Mouse (Mus musculus): ENCODE data around the gene Tnnc2. TPM values are rescaled to one million over a fixed set of nuclear protein-coding genes. Genes with fewer than 3 reads are reported as not detected.

Tnnc2 gene
- polyA plus RNA-seq, 1 experiment = 0.38 TPM

- no peak overlapping the region for H3K4me3 ChIP-seq (ENCODE audit: control insufficient read depth, insufficient read depth, low read length)
- no peaks in the 10 kb centered on the region for H3K27me3 ChIP-seq (ENCODE audit: control insufficient read depth, insufficient read depth, low read length)
- H3K36me3 ChIP-seq (ENCODE audit: control insufficient read depth, insufficient read depth, low read length) = peaks cover 87% of the 10 kb centered on the region
- H3K4me1 ChIP-seq (replicated peaks; ENCODE audit: control insufficient read depth, insufficient read depth, low read length) = no peaks in the 10 kb centered on the region
- WGBS = 97% methylated on average over 2 of the region's 2 CpGs
- TF ChIP-seq CTCF (IDR thresholded peaks at IDR 0.05; ENCODE audit: borderline replicate concordance, control insufficient read depth, extremely low read depth, insufficient read depth, low read length, poor library complexity) = no peak
- TF ChIP-seq POLR2A (IDR thresholded peaks at IDR 0.05; ENCODE audit: control insufficient read depth, extremely low read depth, insufficient read depth, low read length, poor library complexity) = no peak
- no peak for DNase-seq
- H3K27ac ChIP-seq (ENCODE audit: control insufficient read depth, insufficient read depth, low read length) = no peak overlapping the region
These were observed 25.0 kb downstream of the Tnnc2 start for GRCm38 (mm10) chr2:164754800-164755199.

DNA sequence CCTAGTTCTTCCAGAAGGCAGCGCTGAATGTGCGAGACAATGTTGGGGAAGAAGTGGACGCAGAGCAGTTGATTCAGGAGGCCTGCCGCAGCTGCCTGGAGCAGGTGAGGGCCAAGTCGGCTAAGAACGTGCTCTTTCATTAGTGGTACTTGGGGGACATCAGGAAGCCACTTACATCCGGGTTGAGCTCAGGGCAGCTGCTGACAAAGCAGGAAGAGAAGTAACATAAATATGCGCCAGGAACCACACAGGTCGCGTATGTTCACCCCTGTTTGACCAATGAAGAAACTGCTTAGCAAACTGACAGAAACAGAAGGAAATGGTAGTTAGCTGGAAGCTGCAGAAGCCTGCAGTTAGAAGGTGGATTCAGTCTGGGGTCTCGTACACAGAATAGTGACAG lies 25.7 kb downstream of the Tnnc2 start:
- no peak for DNase-seq
- no peak overlapping the region for H3K4me3 ChIP-seq (ENCODE audit: control insufficient read depth, insufficient read depth, low read length)
- H3K36me3 ChIP-seq (ENCODE audit: control insufficient read depth, insufficient read depth, low read length) = peaks cover 81% of the 10 kb centered on the region
- H3K4me1 ChIP-seq (replicated peaks; ENCODE audit: control insufficient read depth, insufficient read depth, low read length) = no peaks in the 10 kb centered on the region
- no peak overlapping the region for H3K27ac ChIP-seq (ENCODE audit: control insufficient read depth, insufficient read depth, low read length)
- WGBS = 38% methylated on average over 11 of the region's 11 CpGs
- no peak for TF ChIP-seq CTCF (IDR thresholded peaks at IDR 0.05; ENCODE audit: borderline replicate concordance, control insufficient read depth, extremely low read depth, insufficient read depth, low read length, poor library complexity)
- TF ChIP-seq POLR2A (IDR thresholded peaks at IDR 0.05; ENCODE audit: control insufficient read depth, extremely low read depth, insufficient read depth, low read length, poor library complexity) = no peak
- no peaks in the 10 kb centered on the region for H3K27me3 ChIP-seq (ENCODE audit: control insufficient read depth, insufficient read depth, low read length)

- Histone ChIP-seq H3K4me3 (ENCODE audit: control insufficient read depth, insufficient read depth, low read length) (no peak overlapping the region), H3K4me1 (replicated peaks; ENCODE audit: control insufficient read depth, insufficient read depth, low read length) (no peaks in the 10 kb centered on the region), H3K27me3 (ENCODE audit: control insufficient read depth, insufficient read depth, low read length) (no peaks in the 10 kb centered on the region), H3K27ac (ENCODE audit: control insufficient read depth, insufficient read depth, low read length) (no peak overlapping the region), H3K36me3 (ENCODE audit: control insufficient read depth, insufficient read depth, low read length) (peaks cover 67% of the 10 kb centered on the region)
- 96% methylated on average over 2 of the region's 2 CpGs for WGBS
- no peak for DNase-seq
- TF ChIP-seq CTCF (IDR thresholded peaks at IDR 0.05; ENCODE audit: borderline replicate concordance, control insufficient read depth, extremely low read depth, insufficient read depth, low read length, poor library complexity) = no peak
- TF ChIP-seq POLR2A (IDR thresholded peaks at IDR 0.05; ENCODE audit: control insufficient read depth, extremely low read depth, insufficient read depth, low read length, poor library complexity) = no peak
These were observed 27.3 kb downstream of the Tnnc2 start for GRCm38 (mm10) chr2:164752454-164752853.

DNA sequence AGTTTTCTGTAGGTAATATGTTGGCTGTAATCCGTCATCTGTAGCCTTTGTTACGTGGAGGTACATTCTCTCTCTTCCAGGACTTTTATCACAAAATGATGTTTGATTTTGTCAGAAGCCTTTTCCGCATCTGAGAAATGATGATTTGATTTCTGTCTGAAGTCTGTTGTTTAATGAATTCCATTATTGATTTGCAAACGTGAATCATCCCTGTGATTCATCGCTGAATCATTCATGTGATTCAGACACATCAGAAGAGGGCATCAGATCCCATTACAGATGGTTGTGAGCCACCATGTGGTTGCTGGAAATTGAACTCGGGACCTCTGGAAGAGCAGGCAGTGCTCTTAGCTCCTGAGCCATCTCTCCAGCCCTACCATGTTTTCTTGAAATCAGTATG lies 30.8 kb downstream of the Tnnc2 start:
- Histone ChIP-seq H3K27me3 (ENCODE audit: control insufficient read depth, insufficient read depth, low read length) (no peaks in the 10 kb centered on the region), H3K27ac (ENCODE audit: control insufficient read depth, insufficient read depth, low read length) (no peak overlapping the region), H3K4me3 (ENCODE audit: control insufficient read depth, insufficient read depth, low read length) (no peak overlapping the region), H3K4me1 (replicated peaks; ENCODE audit: control insufficient read depth, insufficient read depth, low read length) (peaks cover 10% of the 10 kb centered on the region), H3K36me3 (ENCODE audit: control insufficient read depth, insufficient read depth, low read length) (peaks cover 34% of the 10 kb centered on the region)
- TF ChIP-seq POLR2A (IDR thresholded peaks at IDR 0.05; ENCODE audit: control insufficient read depth, extremely low read depth, insufficient read depth, low read length, poor library complexity) (no peak), CTCF (IDR thresholded peaks at IDR 0.05; ENCODE audit: borderline replicate concordance, control insufficient read depth, extremely low read depth, insufficient read depth, low read length, poor library complexity) (no peak)
- DNase-seq = no peak
- WGBS = 94% methylated on average over 6 of the region's 6 CpGs

GRCm38 (mm10) chr2:164748191-164748590 lies 31.6 kb downstream of the Tnnc2 start:
- no peak for DNase-seq
- H3K36me3 ChIP-seq (ENCODE audit: control insufficient read depth, insufficient read depth, low read length) = peaks cover 29% of the 10 kb centered on the region
- H3K27ac ChIP-seq (ENCODE audit: control insufficient read depth, insufficient read depth, low read length) = no peak overlapping the region
- H3K27me3 ChIP-seq (ENCODE audit: control insufficient read depth, insufficient read depth, low read length) = no peaks in the 10 kb centered on the region
- WGBS = 95% methylated on average over 4 of the region's 4 CpGs
- TF ChIP-seq CTCF (IDR thresholded peaks at IDR 0.05; ENCODE audit: borderline replicate concordance, control insufficient read depth, extremely low read depth, insufficient read depth, low read length, poor library complexity) (no peak), POLR2A (IDR thresholded peaks at IDR 0.05; ENCODE audit: control insufficient read depth, extremely low read depth, insufficient read depth, low read length, poor library complexity) (no peak)
- H3K4me3 ChIP-seq (ENCODE audit: control insufficient read depth, insufficient read depth, low read length) = no peak overlapping the region
- H3K4me1 ChIP-seq (replicated peaks; ENCODE audit: control insufficient read depth, insufficient read depth, low read length) = peaks cover 10% of the 10 kb centered on the region

- Histone ChIP-seq H3K27me3 (ENCODE audit: control insufficient read depth, insufficient read depth, low read length) (no peaks in the 10 kb centered on the region), H3K36me3 (ENCODE audit: control insufficient read depth, insufficient read depth, low read length) (peaks cover 16% of the 10 kb centered on the region), H3K4me1 (replicated peaks; ENCODE audit: control insufficient read depth, insufficient read depth, low read length) (peaks cover 10% of the 10 kb centered on the region), H3K27ac (ENCODE audit: control insufficient read depth, insufficient read depth, low read length) (no peak overlapping the region), H3K4me3 (ENCODE audit: control insufficient read depth, insufficient read depth, low read length) (peak overlapping the region; percentile 88)
- no peak for TF ChIP-seq CTCF (IDR thresholded peaks at IDR 0.05; ENCODE audit: borderline replicate concordance, control insufficient read depth, extremely low read depth, insufficient read depth, low read length, poor library complexity)
- TF ChIP-seq POLR2A (IDR thresholded peaks at IDR 0.05; ENCODE audit: control insufficient read depth, extremely low read depth, insufficient read depth, low read length, poor library complexity) = no peak
- 30% methylated on average over 8 of the region's 8 CpGs for WGBS
- no peak for DNase-seq
These were observed 33.1 kb downstream of the Tnnc2 start for GRCm38 (mm10) chr2:164746693-164747092.

DNA sequence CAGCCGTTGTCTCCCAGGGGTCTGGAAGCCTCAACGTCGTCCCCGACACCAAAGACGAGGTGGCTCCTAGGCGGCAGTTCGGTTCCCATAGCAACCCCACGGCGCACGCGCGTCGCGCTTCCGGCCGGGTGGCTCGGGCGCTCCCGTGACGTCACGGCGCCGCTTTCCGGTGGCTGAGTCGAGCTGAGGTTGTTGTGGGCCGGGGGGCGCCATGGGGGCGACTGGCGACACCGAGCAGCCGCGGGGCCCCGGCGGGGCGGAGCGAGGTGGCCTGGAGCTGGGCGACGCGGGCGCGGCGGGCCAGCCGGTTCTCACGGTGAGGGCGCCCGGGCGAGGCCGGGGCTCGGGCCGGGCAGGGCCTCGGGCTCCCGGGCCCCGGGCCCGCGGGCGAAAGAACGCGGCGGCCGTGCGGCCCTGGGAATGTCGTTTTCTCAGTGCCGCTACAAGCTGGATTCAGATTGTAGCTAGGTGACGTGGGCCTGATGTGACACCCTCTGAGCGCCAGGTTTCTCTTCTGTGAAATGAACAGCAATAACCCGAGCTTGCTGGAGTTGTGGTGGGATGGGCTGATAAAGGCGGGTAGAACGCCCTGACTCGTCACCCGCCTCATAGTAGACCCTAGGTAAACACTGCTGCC lies 33.8 kb downstream of the Tnnc2 start, which contains the start of the genes Wfdc3 and Dnttip1:
Gene Wfdc3, minus strand, starts transcription at position 89 of the 637 bp plus-strand sequence.
Gene Dnttip1, plus strand, starts transcription at position 141 of the 637 bp plus-strand sequence.
- H3K36me3 ChIP-seq (ENCODE audit: control insufficient read depth, insufficient read depth, low read length) = peaks cover 10% of the 10 kb centered on the region
- peaks cover 10% of the 10 kb centered on the region for H3K4me1 ChIP-seq (replicated peaks; ENCODE audit: control insufficient read depth, insufficient read depth, low read length)
- peak within 1 kb of the TSS; percentile 88 for H3K4me3 ChIP-seq (ENCODE audit: control insufficient read depth, insufficient read depth, low read length)
- WGBS = under 1% methylated on average over 70 of the region's 70 CpGs
- H3K27ac ChIP-seq (ENCODE audit: control insufficient read depth, insufficient read depth, low read length) = no peak within 1 kb of the TSS
- DNase-seq = peak; percentile 96
- TF ChIP-seq POLR2A (IDR thresholded peaks at IDR 0.05; ENCODE audit: control insufficient read depth, extremely low read depth, insufficient read depth, low read length, poor library complexity) (peak; percentile 63; the same call in 1 of the 2 replicates), CTCF (IDR thresholded peaks at IDR 0.05; ENCODE audit: borderline replicate concordance, control insufficient read depth, extremely low read depth, insufficient read depth, low read length, poor library complexity) (0 out of 2 replicates have a peak, but pooled peaks have one; percentile 25)
- no peaks in the 10 kb centered on the region for H3K27me3 ChIP-seq (ENCODE audit: control insufficient read depth, insufficient read depth, low read length)
